Mouse (Mus musculus): ENCODE results near the gene Tal1. TPM values are rescaled to one million over a fixed set of nuclear protein-coding genes. Genes with fewer than 3 reads are reported as not detected.

Gene Tal1
- total and polyA plus RNA-seq, 2 experiments from 2014 or later = 0.54 to 2.5 TPM

DNA sequence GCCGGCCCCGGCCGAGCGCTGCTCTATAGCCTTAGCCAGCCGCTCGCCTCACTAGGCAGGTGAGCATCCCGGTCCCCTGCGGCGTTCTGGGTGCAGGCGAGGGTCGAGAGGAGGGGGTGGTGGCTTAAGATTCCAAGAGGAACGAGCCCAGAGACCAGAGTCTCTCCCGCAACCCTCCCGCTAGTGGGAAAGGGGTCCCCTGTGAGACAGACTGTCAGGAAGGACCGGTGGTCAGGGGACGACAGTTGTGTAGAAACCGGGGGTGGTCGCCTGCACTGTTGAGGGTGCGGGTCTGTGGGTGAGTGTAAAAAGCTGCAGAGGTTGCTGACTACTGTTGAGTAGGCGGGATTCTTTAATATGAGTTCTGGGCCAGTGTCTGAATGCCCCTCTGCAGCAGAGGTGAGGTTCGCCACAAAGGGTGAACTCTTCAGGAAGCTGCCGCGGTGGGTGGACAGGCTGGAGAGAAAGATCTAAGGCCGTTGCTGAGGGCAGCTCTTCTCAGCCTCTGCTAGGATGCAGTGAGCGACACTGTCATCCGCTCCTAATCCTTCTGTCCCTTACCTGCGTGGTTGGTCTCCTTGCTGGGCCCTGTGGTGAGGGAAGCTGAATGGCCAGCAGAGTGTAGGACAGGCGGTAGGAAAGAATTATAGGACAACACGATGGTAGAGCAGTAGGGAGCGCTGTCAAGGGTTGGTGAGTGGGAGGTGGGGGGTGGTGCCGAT, 7.5 kb downstream of the Tal1 start:
- Histone ChIP-seq H3K27ac (ENCODE audit: low read depth, low read length) (no peak overlapping the region), H3K4me3 (ENCODE audit: low read depth, low read length) (peak overlapping the region; percentile 51), H3K9ac (peak overlapping the region; percentile 51), H3K4me2 (ENCODE audit: low read depth) (peak overlapping the region; percentile 96), H3K9me3 (ENCODE audit: low read length) (no peaks in the 10 kb centered on the region), H3K36me3 (ENCODE audit: insufficient read depth) (no peaks in the 10 kb centered on the region), H3K27me3 (ENCODE audit: insufficient read depth, low read length) (peaks cover 76% of the 10 kb centered on the region), H3K4me1 (ENCODE audit: insufficient read depth) (no peaks in the 10 kb centered on the region)
- 0 out of 2 replicates have a peak, but pooled peaks have one; percentile 3 for TF ChIP-seq CTCF (IDR thresholded peaks at IDR 0.05; ENCODE audit: low read depth)
- 1% methylated on average over 31 of the region's 31 CpGs for WGBS
- no peak; the same call in 1 of the 2 replicates for ATAC-seq
- no peak for DNase-seq

DNA sequence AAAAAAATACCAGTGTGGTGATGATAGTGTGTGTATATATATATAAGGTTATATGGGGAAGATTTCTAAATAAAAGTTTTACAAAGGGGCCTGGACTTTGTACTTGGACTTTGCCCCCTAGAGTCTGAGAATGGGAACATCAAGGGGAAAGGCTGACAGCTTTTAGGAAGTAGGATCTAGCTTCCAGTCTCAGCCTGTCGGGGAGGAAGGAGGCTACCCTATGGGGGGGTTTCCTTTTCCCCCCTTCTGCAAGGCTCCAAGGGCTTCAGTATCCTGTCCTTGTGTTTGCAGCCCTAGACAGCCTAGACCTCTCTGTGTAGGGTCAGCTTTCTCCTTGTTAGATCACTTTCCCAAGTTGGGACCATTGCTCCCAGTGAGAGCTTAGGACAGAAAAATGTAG, 15.4 kb downstream of the Tal1 start:
- DNase-seq (no peak), ATAC-seq (no peak)
- Histone ChIP-seq H3K36me3 (ENCODE audit: insufficient read depth) (no peaks in the 10 kb centered on the region), H3K27me3 (ENCODE audit: insufficient read depth, low read length) (0 out of 2 replicates have a peak, but pooled peaks cover 3% of the 10 kb centered on the region), H3K9me3 (ENCODE audit: low read length) (no peaks in the 10 kb centered on the region), H3K4me2 (ENCODE audit: low read depth) (no peak overlapping the region), H3K4me3 (ENCODE audit: low read depth, low read length) (no peak overlapping the region), H3K9ac (no peak overlapping the region), H3K27ac (ENCODE audit: low read depth, low read length) (no peak overlapping the region), H3K4me1 (ENCODE audit: insufficient read depth) (no peaks in the 10 kb centered on the region)
- 63% methylated on average over 1 of the region's 1 CpGs for WGBS
- no peak for TF ChIP-seq CTCF (IDR thresholded peaks at IDR 0.05; ENCODE audit: low read depth)

GRCm38 (mm10) chr4:115074789-115075188, 18.6 kb downstream of the Tal1 start:
- H3K9me3 ChIP-seq (ENCODE audit: low read length) = no peaks in the 10 kb centered on the region
- DNase-seq (no peak), ATAC-seq (no peak)
- H3K4me2 ChIP-seq (ENCODE audit: low read depth) = no peak overlapping the region
- TF ChIP-seq CTCF (IDR thresholded peaks at IDR 0.05; ENCODE audit: low read depth) = no peak
- no peak overlapping the region for H3K4me3 ChIP-seq (ENCODE audit: low read depth, low read length)
- no peak overlapping the region for H3K27ac ChIP-seq (ENCODE audit: low read depth, low read length)
- H3K36me3 ChIP-seq (ENCODE audit: insufficient read depth) = no peaks in the 10 kb centered on the region
- H3K27me3 ChIP-seq (ENCODE audit: insufficient read depth, low read length) = no peaks in the 10 kb centered on the region
- H3K4me1 ChIP-seq (ENCODE audit: insufficient read depth) = 0 out of 2 replicates have a peak, but pooled peaks cover 5% of the 10 kb centered on the region
- 83% methylated on average over 1 of the region's 1 CpGs for WGBS
- no peak overlapping the region for H3K9ac ChIP-seq

DNA sequence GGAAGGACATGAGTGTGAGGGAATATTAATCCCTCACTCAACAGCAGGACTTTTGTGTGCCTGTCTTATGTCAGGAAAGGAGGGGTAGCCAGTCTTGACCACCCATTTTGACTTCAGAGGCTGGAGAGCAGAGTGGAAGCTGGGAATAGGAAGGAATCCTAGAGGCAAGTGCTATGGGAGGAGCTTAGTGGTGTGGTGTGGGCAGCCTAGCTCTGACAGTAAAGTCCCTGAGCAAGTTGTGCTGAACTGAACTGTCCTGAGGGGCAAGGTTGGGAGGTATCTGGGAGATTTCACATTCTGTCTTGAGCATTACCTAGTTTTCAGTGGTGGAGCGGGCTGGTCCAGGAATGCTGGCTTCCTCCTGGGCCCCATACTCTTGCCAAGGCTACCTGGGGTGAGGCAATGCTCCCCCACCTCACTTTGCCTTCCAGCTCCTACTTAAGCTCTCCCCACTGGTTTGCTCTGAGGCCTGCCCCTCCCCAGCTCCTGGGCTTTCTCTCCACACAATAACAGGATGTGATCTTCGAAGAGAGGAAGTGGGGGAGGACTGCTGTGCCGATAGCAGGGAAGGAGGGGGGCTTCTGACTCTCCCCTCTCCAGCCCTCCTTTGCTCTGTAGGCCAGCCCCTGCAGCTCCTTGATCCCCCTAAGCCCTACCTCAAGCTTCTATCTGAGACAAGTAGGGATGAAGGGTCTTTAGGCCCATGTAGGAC, 19.1 kb downstream of the Tal1 start:
- H3K36me3 ChIP-seq (ENCODE audit: insufficient read depth) = no peaks in the 10 kb centered on the region
- DNase-seq (no peak), ATAC-seq (no peak)
- H3K27me3 ChIP-seq (ENCODE audit: insufficient read depth, low read length) = no peaks in the 10 kb centered on the region
- H3K4me2 ChIP-seq (ENCODE audit: low read depth) = no peak overlapping the region
- 0 out of 2 replicates have a peak, but pooled peaks cover 5% of the 10 kb centered on the region for H3K4me1 ChIP-seq (ENCODE audit: insufficient read depth)
- TF ChIP-seq CTCF (IDR thresholded peaks at IDR 0.05; ENCODE audit: low read depth) = no peak
- no peak overlapping the region for H3K9ac ChIP-seq
- H3K4me3 ChIP-seq (ENCODE audit: low read depth, low read length) = no peak overlapping the region
- H3K9me3 ChIP-seq (ENCODE audit: low read length) = no peaks in the 10 kb centered on the region
- 54% methylated on average over 3 of the region's 3 CpGs for WGBS
- no peak overlapping the region for H3K27ac ChIP-seq (ENCODE audit: low read depth, low read length)

- no peak overlapping the region for H3K4me2 ChIP-seq (ENCODE audit: low read depth)
- H3K9ac ChIP-seq = no peak overlapping the region
These were observed 22.9 kb downstream of the Tal1 start for GRCm38 (mm10) chr4:115078892-115079820.

DNA sequence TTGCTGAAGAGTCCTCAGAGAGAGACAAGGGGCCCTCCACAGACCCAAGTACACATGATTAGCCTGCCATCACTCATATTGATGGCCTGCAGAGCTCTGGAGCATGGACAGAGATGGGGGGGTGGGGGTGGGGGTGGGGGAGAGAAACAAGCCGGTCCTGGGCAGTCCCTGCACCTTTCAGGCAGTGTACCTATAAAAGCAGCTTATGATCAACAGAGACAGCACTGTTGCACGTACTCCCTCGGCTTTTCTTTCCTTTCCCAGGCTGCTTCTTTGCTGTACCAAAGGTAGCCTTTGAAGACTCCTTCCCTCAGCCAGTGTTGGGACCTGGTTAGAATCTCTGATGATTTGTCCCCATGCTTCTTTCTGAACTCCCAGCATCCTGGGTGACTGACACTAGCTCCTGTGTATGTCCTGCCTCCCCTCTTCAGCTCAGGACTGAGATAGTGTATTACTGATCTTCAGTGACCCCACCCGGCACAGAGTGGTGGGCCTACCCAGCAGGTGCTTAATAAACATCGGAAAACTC, 23.7 kb downstream of the Tal1 start:
- TF ChIP-seq CTCF (IDR thresholded peaks at IDR 0.05; ENCODE audit: low read depth) = no peak
- Histone ChIP-seq H3K4me3 (ENCODE audit: low read depth, low read length) (no peak overlapping the region), H3K27ac (ENCODE audit: low read depth, low read length) (no peak overlapping the region), H3K4me2 (ENCODE audit: low read depth) (no peak overlapping the region), H3K36me3 (ENCODE audit: insufficient read depth) (no peaks in the 10 kb centered on the region), H3K9me3 (ENCODE audit: low read length) (no peaks in the 10 kb centered on the region), H3K27me3 (ENCODE audit: insufficient read depth, low read length) (no peaks in the 10 kb centered on the region; the same call in 1 of the 2 replicates), H3K4me1 (ENCODE audit: insufficient read depth) (0 out of 2 replicates have a peak, but pooled peaks cover 5% of the 10 kb centered on the region), H3K9ac (no peak overlapping the region)
- DNase-seq (no peak), ATAC-seq (no peak; the same call in 1 of the 2 replicates)
- 13% methylated on average over 5 of the region's 5 CpGs for WGBS

More at GRCm38 (mm10) chr4:115078892-115079820, 22.9 kb downstream of the Tal1 start:
- 20% methylated on average over 10 of the region's 10 CpGs for WGBS
- H3K36me3 ChIP-seq (ENCODE audit: insufficient read depth) = no peaks in the 10 kb centered on the region
- H3K4me1 ChIP-seq (ENCODE audit: insufficient read depth) = 0 out of 2 replicates have a peak, but pooled peaks cover 5% of the 10 kb centered on the region
- no peak overlapping the region for H3K4me3 ChIP-seq (ENCODE audit: low read depth, low read length)
- no peak for TF ChIP-seq CTCF (IDR thresholded peaks at IDR 0.05; ENCODE audit: low read depth)
- H3K27me3 ChIP-seq (ENCODE audit: insufficient read depth, low read length) = no peaks in the 10 kb centered on the region
- peak; percentile 77 for ATAC-seq
- H3K9me3 ChIP-seq (ENCODE audit: low read length) = no peaks in the 10 kb centered on the region
- no peak overlapping the region for H3K27ac ChIP-seq (ENCODE audit: low read depth, low read length)
- peak; percentile 35 for DNase-seq

Data from forebrain, postnatal 0 days (tissue).